Mouse (Mus musculus): ENCODE results near the gene Rap1gap2.
"Not testable (repeated sequence)": the region's sequence is repeated elsewhere in the genome, so short reads cannot be mapped to it uniquely, and the experiment has no call there.

Rap1gap2 gene

DNA sequence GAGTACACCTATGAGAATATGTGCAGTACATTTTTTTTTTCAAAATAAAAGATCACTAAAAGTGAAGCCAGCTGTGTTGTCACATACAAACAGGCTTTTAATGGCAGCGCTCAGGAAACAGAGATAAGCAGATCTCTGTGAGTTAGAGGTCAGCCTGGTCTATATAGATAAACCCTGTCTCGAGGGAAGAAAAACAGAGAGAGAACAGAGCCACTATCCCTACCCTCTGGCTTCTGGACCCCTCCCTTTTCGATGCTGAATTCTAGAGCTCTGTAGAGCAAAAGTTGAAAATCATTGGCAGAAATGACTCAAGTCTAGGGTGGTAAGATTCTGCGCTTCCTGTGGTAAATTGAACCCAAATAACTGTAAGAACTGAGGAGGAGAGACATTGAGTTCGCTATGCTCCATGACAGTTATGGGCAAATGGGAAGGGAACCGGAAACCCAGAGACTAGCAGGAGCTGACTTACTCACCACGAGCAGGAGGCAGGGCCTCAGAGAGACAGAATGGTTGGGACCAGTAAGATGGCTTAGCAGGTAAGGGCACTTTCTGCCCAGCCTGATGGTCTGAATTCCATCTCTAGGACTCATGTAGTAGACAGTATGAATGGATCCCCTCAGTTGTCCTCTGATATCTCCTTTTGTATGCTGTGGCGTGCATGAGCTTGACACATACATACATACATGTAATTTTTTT is 11.4 kb upstream of the Rap1gap2 start:
- DNase-seq: no peak

DNA sequence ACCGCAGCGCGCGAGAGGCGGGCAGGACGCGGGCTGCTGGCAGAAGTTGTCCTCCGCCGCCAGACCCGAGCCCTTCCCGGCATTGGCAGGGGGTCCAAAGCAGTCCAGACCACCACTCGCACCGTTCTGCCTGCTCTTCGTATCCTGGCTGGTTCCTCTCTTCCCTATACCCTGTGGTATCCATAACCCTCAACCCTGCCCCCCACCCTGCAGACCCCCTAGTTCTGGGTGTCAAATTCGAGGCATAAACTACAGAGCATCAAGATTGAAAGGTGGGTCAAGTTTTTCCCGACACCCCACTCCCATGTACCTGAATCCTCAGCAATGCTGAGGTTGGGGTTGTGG is 9.2 kb upstream of the Rap1gap2 start:
- DNase-seq: no peak

- peak; percentile 49 for DNase-seq
Measured at GRCm38 (mm10) chr11:74619201-74619955, 8.7 kb upstream of the Rap1gap2 start, which contains the start of gene Ccdc92b. TSS of gene Ccdc92b (plus strand) at chr11:74619605.

DNA sequence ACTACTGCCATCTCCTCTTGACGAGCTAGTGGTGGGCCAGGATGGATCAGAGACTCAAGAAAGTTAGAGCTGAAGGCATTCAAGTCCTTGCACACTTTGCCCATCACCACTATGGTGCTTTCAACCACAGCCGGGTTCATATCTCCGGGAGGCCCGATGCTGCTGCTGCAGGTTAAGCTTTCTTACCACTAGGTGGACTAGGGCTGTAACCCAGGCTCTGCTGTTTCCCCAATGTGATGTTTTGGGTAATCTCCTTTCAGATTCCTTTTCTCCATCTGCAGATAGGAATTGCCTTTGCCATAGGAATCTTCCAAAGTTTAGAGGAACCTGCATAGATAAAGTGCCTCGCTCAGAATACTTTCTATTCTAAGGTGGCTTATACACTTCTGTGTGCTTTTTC is 4.9 kb upstream of the Rap1gap2 start:
- DNase-seq: no peak

DNA sequence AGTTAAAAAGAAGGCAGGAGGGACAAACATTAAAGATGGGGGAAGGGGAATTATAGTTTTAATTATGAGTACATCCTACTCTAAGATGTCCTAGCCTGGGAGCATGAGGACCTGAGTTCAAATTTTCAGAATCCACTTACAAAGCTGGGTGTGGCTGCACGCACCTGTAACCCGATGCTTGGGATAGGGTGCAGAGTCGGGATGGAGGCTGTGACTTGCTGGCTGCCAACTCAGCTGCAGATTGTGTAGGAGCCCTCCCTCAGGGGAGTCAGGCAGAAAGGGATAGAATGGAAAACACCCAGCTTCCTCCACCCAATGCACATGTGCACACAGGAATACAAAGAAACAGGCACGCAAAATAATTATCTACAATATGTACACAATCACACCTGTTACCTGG is 2.7 kb upstream of the Rap1gap2 start:
- no peak for DNase-seq

GRCm38 (mm10) chr11:74611437-74611836 is 722 bp upstream of the Rap1gap2 start:
- no peak for DNase-seq

GRCm38 (mm10) chr11:74610068-74610467 is 647 bp downstream of the Rap1gap2 start:
- no peak for DNase-seq

DNA sequence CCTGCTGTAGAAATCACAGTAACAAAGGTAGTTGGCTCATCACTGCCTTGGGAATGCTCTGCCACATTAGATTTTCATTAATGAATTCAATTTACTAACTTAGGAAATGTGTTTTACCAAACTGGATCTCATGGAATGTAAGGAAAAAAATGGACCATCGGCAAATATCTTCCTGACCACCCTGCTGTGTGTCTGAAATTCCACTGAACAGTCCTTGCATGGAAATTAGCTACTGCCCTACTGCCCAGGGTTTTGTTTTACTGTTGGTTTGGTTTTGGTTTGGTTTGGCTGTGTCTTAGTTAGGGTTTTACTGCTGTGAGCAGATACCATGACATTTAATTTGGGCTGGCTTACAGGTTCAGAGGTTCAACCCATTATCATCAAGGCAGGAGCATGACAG is 8.4 kb downstream of the Rap1gap2 start:
- DNase-seq: no peak

GRCm38 (mm10) chr11:74597990-74598337 is 12.8 kb downstream of the Rap1gap2 start:
- DNase-seq: no peak

DNA sequence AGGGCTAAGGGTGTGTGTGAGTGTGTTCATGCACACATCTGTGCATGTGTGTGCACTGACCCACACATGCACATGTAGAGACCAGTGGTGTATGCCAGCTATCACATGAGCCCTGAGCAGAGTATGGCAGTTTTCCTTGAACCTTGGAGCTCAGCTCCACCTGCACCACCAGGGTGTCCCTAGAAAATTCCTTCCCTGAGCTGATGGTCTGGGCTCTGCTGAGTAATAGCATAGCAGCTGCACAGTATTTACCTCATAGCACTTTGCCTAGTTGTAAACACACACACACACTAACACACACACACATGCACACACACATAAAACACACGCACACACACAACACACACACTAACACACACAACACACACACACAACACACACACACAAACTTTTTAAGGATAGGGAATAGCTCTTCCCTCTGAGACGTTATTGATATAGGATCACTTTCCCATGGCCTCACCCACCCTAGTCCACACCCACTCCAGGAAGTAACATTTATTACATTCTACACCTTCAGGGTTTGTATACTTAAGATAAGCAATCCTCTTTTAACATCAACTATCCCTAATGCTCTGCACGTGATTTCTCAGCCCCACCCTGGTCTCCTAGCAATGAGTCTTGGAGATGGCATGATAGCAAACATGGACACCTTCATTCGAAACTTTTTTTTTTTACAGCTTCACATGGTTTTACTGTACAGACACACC is 13.3 kb downstream of the Rap1gap2 start:
- no peak for DNase-seq

- DNase-seq: no peak
Measured at GRCm38 (mm10) chr11:74592246-74592645, 18.5 kb downstream of the Rap1gap2 start.

DNA sequence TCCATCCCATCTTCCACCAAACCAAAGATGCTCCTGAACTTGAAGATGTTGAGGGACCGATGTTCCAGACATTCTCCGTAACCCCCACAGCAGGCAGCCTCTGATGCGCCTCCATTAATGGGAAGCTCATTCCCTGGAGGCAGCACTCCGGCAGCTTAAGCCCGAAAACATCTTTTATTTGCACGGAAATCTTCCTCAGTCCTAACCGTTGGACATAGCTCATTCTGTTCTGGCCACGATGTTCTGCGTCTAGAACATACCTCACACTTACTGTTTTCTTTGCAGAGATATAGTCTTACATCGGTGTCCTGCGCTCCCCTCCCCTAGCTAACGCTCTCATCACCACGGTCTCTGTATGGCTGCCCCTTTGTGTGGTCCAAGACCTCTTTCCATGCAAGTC is 20.0 kb downstream of the Rap1gap2 start:
- DNase-seq: no peak

DNA sequence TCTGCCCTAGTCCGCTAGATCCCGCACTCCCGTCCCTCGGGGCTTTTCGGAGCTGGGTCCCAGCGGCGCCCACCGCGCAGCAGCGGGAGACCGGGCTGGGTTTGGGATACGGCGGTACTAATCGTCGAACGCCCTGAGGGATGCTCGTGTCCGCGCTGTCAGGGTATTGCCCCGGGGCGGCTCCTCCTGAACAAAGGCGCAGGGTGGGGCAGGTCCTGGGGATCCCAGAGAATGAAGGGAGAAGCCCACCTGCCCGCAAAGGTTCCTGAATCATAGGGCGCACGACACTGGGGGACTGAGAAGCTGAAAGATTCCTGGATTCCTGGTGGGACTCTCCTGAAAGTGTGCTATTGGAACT is 20.5 kb downstream of the Rap1gap2 start:
- no peak for DNase-seq

GRCm38 (mm10) chr11:74589401-74590238 is 21.1 kb downstream of the Rap1gap2 start:
- peak; percentile 37 for DNase-seq

DNA sequence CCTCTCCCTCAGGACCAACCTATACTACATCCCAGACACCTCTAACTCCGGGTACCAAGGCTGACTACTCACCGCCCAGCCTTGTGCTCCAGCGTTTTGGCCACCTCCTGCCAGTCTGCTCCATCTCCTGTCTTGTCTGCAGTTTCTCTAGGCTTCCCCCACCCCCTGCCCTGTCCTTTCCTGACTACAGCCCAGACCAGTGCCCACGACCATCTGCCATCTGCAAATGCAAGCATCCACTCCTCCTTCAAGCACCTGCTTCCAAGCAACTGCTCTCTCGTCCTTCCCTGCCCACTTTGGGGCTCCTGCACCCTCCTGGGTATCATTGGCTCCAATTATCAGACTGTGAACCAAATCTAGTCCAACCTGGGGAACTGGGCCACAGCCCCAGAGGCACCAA is 24.3 kb downstream of the Rap1gap2 start:
- DNase-seq: no peak

DNA sequence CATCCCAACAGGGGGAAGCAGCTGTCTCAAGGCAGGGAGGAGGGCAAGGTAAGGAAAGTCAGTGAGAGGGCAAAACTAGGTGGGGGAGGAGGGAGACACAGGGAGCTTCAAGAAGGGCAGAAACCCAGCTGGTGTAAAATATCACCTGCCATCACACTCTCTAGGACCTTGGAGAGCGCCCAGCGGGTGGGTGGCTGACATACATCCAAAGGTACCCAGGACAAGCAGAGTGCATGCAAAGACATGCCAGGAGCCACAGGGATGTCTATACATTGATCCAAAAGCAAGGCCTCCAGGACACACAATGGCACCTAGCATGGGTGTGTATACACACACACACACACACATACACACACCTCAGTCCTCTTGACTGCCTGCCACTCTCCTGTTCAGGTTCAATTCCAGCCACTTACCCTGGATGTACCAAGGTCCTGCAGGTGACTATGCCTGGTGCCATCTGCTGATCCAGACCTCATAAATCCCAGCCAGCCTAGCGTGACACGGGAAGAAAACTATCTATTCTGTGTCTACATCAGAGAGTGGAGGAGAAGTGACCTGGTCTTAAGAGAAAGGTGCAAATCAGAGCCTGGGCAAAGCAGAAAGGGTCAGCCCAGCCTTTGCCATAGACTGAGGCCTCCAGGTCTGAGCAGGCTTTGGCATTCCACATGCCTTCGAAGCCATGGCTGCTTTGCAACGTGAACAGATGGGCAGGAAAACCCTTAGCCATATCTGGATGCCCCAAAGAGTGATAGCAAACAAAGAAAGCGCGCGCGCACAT is 25.6 kb downstream of the Rap1gap2 start:
- DNase-seq: no peak

DNA sequence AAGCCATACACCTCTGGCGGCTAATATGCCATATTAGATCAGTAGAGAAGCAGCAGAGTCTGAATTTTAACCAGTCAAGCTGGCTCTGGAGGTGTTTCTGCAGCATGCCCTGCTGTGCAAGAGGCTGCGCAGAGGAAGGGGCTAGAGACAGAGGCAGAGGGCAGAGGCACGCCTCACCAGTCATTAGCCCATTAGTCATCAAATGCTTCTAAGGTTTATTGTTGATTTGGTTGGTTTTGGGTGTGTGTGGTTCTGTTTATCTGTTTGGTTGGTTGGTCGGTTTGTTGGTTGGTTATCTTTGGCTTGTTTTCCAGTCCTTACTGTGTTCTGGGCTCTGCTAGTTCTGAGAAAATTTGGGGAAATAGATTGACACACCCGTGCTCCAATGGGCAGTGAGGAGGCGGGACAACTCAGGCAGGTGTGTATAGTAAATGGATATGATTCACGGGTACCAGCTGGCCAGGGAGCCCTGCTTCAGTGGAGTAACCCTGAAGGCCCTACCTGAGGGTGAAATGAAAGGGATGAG is 26.8 kb downstream of the Rap1gap2 start:
- no peak for DNase-seq

DNA sequence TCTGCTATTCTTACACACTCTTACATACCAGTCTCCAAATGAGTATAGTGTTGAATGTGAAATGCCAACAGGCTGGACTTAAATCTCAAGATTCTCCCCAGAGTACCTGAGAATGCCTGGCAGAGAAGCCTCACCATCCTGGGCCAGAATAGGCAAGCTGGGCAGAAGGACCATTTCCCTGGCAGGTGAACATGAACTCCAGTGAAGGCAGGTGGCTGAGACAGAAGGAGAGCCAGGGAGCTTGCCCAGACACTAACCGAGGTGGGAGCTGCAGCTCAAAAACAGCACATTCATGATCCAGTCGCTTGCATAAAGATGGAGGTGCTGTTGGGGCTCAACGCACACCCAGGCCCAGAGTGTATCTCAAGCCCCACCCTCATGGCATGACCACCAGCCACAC is 28.3 kb downstream of the Rap1gap2 start:
- no peak for DNase-seq

DNA sequence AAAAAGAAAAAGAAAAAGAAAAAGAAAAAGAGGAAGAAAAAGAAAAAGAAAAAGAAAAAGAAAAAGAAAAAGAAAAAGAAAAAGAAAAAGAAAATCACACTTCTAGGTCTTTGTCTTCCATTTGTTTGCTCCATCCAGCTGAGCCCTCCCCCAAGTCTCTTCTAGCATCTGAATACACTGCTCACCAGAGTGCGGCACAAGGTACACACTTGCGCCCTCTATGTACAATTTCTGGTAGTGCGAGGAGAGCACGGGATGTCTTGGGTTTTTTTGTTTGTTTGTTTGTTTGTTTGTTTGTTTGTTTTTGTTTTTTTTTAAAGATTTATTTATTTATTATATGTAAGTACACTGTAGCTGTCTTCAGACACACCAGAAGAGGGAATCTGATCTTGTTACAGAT is 29.4 kb downstream of the Rap1gap2 start:
- not testable (repeated sequence) for DNase-seq

DNA sequence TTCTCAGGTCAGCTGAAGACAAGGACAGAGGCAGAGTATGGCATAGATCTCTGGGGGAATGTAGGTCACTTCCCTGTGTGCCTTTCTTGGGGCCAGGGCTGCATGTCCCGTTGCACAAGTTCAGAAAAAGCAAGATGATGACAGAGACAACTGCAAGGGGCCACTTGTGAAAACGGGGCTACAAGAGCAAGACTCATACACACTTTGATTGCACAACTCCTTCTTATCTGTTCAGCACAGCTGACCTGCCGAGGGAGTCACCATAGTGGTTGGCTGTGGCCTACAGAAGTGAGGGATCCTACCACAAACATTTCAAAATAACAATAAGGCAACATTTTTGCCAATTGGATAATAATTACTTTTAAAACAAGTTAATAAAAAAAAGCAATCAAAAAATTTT is 33.6 kb downstream of the Rap1gap2 start:
- no peak for DNase-seq

DNA sequence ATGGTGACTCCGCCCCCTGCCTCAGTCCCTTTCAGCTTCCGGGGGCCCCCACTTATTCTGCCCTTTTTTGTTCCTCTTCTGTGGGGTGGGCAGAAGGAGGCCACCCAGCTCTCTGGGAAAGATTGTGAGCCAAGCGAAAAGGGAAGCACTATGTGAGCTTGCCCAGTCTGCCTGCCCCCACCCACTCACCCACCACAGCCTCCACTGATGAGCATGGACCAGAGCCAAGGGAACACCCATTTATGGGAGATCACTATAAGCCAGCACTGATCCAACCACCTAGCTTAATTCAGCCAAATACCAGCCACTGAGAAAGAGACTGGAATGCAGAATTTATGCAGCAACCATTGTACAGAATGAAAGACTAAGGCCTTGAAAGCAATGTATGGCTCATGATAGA is 34.8 kb downstream of the Rap1gap2 start:
- peak; percentile 71 for DNase-seq

GRCm38 (mm10) chr11:74574768-74575434 is 35.8 kb downstream of the Rap1gap2 start:
- no peak for DNase-seq

Data from layer of hippocampus, adult 9-11 months (tissue).